Mouse (Mus musculus) thymus, postnatal 4 days (tissue): ENCODE measurements around the gene Ptges2.

Source experiments
- DNase-seq: peaks from one replicate; pipeline ENCODE4 v3.0.0; 2021

The Ptges2 gene

DNA sequence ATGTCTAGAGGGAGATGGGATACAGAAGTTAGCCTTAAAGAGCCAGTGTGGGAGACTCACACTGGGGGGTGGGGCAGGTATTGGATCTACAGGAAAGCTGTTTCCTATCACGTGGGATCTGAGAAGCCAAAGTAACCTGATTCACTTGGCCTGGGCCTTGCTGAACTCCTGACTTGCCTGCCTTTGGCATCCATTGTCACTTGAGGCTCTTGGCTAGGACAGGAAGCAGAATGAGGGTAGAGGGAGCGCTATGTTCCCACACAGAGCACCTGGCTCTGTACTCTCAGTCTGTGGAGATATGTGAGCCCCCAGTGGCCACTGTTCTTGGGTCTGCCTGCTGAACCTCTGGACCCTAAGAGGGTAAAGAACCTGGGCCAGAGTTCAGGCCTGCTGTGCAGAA, 20.9 kb downstream of the Ptges2 start:
- DNase-seq = no peak

DNA sequence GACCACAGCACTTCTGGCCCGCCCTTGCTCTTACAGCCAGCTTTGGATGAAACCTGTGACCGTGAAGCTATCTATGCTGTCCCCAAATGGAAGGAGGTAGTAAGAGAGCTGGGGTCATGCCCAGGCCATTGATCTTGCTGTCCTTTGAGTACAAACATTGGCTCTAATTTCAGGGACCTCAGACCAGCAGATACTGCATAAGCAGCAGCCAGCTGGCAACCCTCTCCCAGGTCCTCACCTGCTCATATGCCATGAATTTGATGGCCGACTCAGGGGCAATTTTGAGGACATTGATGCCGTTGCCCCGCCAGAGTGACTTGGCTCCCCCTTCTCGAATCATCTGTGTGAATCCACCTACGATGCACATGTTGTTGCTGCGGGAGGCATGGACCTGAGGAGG, 21.8 kb downstream of the Ptges2 start:
- no peak for DNase-seq

DNA sequence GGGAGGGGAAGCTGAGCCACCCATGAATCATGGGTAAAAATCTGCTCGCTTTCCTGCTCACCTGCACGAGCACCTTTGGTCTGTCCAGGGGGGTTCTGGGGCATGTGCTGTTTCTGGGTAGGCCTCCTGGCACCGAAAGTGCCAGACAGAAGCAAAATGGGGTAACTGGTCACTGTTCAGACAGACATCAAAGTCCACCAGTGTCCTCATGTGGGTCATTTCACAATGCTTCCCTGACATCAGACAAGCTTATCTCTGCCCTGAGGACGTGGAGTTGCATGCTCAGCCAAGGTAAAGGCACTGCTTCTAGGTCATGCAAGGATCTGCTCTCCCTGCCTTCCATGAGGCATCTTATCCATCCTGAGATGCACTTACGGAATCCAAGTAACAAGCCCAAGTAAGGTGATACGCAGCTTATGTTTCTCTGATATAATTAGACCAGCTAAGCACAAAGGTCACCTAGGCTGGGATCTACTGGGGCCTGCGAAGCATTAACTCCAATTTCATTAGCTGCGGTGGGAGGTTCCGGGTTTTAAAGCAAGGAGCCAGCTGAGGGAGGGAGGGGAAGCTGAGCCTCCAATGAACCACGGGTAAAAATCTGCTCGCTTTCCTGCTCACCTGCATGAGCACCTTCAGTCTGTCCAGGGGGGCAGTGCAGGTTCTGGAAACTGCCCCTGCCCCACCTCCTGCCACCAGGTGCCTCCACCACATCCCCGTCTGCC, 22.9 kb downstream of the Ptges2 start:
- no peak for DNase-seq

DNA sequence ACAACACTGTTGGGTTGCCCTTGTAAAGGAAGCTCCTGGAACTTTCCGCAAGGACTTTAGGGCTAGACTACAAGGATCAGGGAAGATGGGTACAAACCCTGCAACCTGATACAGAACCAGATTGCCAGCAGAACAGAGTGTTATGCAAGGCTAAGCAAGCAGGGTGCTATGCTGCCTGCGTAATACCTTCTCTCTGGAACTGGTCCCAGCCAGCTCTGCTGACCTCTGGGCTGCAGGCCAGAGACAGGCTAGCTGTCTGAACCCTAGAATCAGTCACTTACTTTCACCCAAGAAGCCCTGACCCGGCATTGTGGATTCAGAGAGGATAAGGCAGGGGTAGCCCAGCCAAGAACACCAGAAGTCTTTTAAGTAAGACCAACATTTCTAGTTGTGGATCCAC, 23.7 kb downstream of the Ptges2 start:
- no peak for DNase-seq

DNA sequence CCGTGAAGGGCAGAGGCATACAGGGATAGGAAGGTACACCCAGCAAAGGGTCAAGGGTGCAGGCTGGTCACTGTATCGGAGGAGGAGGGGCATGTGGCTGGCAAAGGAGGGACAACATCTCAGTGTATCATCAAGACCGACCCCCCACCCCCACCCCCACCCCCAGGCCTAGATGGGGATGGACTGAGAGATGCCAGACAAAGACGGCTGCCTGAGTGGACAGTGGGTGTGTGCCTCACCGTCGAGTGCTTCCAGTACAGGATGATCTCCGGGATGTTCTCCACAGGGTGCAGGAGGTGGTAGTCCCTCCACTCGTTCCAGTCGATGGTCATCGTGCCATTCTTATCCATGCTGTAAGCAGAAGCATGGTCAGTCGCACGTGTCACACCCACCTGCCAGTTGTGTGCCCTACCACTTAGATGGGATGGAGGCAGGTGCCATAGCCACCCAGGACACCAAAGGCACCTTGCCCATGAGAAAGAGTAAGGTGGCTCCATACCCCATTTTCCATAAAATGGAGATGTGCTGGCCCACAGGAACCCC, 24.4 kb downstream of the Ptges2 start:
- DNase-seq = no peak

DNA sequence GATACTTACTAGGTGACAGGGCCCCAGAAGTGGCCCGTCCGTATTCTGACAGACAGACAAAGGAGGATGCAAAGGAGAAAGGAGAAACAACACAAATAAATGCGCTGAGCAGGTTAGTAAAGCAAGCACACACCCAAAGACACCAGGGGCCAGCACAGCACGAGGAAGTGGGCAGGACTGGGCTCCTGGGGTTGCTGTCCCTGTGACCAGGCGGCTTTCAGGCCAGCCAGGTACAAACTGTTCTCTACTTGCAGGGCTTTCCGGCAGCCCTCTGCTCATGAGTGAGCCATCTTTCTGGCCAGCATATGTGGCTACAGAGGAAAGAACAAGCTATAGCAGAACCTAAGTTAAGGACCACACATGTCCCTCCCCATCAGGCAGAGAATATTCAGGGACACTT, 25.0 kb downstream of the Ptges2 start:
- no peak for DNase-seq

DNA sequence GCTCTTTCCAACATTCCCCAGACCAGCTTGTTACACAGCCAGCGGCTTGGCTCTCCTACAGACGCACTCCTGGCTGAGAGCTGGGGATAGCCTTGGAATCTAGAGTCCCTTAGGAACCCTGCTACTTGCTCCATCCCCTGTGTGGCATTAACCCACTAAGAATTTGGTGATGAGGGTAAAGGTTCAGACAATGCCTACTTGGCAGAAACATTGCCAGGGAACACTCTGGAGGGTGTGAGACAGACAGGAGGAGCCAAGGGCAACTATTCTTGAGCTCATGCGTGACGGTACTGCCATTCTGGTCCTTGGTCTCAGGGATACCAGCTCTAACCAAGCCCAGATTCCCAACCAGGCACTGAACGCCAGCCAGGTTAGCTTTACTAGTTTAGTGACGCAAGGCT, 26.2 kb downstream of the Ptges2 start:
- DNase-seq = no peak

DNA sequence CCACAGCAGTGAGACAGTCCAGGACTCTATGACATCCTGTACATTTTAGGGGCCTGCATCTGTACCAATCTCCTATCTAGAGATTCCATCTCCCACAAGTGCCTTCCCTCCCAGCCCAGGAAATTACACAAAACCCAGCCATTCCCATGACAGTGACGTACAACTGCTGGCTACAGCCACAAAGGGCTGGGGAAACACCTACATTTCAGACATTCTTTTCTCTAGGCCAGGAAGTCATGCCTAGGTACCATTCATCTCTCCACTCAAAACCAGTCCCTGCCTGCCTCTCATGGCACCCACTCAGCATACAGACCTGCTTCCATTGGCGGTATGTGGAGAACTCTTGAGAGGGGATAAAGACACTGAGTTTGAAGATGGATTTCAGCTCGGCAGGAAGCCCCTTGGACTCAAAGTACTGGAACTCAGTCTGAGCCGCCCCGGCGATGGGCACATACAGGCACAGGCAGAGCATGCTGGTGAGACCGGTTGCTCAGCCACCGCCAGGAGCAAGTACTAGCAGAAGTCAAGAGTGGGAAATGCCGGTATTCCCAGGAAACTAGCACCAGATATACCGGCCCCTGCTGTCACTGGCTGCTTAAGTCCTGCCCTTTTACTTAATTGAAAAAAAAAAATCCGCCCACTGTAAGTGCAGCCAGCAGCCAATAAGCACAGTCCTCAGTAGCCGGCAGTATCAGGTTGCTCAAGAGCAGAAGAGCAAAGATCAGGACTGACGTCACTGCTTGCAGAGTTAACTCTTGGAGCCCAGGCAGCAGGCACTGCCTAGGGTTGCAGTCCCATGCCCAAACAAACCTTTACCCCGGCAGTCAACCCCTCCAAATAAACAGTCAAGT, 28.0 kb downstream of the Ptges2 start:
- no peak for DNase-seq

DNA sequence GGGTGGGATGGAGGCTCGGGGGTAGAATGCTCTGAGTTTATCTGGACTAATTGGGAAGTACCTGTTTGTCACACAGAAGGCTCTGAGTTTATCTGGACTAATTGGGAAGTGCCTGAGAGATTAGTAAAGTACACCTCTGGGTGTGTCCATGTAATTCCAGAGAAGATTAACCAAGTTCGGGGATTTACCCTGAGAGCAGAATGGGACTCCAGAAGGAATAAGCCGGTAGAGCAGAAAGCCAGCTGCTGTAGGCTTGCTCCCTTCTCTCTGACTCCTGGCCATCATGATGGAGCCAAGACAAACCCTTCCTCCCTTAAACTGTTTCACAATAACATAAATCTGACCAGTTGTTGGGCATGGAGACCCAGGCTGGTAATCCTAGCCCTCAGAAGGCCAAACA, 29.1 kb downstream of the Ptges2 start:
- no peak for DNase-seq

DNA sequence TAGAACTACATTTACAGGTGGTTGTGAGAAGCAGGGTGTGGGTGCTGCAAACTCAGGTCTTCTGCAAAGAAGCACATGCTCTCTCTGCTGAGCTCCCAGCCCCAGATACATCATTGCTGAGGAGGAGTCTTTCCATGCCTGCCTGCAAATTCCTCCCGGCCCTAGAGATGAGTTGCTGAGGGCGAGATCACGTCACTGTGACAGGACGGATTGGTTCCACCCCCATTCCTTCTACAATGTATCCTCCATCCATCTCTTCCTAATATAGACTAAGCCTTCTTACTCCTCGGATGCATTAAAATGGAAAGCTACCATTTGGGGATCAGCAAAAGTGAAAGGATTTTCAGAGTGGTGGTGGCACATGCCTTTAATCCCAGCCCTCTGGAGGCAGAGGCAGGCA, 29.9 kb downstream of the Ptges2 start:
- no peak for DNase-seq

DNA sequence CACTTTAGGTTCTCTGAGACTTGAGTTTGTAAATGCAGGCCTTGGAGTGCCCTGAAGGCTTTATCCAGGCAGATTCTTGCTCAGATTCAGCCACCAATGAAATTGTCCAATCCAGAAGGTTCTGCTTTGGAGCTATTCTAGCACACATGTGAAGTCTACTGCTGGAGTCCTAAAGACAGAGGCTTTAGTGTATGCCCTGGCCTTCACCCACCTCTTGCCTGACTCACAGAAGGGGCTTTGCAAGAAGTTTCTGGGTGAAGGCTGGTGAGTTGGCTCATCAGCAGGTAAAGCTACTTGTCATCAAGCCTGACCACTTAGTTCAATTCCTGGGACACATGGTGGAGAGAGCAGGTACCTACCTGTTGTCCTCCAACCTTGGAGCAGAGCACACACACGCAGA, 30.4 kb downstream of the Ptges2 start:
- no peak for DNase-seq

DNA sequence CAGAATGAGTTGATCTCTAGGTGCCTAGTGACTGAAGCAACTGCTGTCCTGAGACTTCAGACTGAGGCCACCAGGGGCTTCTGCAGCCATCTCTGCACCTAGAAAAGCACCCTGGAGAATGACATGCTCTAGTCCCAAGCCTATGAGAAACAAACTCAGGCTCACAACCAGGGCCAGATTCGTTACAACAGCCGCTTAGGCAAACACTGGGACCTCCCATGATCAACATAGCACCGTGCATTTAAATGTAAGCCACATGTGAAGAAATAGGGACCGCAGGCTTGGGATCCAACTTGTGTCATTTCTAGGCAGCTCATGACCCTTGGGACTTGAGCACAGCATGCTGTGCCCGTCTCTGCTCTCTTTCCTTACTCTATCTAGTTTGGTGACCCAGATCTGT, 32.0 kb downstream of the Ptges2 start:
- no peak for DNase-seq

DNA sequence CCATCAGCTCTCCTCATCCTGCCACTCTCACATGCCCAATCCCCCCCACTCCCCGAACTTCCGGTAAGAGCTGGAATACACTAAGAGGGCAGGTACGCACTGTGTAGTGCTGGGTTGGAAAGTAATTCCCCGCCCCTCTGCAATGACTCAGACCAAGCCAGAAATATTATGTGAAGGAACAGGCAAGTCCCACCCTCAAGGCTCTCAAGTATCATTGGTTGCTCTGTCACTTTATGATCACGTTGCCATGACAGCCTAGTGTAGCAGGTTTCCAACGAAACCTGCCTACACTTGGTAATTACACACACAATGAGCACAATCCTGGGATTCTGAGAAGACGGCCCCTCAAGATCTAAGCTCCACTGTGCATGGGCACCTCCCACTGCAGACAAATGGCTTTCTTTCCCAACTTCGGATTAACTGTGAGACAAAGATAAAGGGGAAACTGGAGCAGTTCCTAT, 32.6 kb downstream of the Ptges2 start:
- DNase-seq = no peak

DNA sequence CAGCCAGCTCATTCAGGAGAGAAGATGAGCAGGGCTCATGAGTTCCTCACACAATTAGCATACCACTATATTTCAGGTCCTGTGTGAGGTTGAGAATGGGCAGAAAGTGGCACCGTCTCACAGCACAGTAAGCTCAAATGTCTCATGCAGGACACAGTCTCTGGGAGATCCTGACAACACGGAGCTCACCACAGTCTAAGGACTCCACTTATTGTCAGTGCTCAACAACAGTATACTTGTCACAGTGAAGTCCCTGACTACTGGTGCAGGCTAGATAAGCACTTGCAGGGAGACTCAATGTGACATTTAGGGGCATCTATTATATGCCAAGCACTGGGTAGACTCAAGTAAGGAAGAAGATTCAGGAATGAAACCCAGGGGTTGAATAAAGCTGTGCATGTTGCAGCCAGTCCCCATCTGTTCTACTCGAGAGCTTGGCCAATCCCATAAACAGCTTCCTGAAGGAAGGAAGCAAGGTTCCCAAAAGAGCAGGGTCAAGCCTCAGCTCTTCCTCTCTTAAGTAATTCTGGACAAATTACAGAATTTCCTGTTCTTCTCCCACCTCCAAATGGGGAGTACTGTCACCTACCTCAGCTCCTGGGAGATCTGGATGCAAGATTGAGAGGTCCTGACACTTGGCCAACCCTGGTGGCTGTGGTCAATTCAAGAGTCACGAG, 33.7 kb downstream of the Ptges2 start:
- no peak for DNase-seq

DNA sequence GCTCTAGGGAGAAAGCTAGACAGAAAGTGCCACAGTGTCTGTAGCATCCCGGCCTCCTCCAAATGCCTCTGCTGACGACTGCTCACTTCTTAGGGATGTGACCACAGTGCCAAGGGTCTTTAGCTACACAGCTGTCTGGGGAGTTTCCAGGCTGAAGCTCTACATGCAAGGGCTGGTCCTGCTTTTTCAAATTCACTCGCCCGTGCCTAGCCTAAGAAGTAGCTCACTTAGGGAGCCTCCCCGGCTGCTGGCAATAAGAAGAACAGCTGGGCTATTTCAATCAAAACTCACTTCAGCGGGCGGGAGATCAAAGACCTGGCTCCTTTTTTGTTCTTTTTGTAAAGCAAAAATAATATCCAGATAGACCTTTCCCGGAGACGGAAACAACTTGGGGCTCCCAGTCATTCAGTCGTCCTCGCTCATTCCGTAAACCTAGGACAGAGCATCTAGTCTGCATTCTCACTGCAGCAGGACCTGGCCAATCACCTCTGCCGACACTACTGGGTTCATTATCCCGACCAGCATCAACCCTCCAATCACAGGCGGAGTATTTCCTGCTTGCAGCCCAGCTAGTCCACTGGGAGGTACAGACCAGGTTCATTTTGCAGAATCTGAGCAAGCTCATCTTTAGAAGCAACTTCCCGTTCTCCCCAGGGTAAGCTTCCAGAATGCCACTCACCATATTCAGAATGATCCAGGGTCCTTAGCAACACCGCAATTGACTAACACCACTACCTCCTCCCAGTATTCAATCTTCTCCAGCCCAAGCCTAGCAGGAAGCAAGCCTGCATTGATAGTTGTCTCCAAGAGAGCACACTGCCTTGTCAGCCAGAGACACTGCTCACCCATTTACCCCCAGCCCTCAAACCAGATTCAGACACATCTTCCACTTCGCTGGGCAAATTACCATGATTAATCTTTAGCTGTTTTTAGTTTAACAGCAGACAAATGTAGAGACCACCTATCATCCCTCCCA, 35.3 kb downstream of the Ptges2 start:
- DNase-seq = no peak

DNA sequence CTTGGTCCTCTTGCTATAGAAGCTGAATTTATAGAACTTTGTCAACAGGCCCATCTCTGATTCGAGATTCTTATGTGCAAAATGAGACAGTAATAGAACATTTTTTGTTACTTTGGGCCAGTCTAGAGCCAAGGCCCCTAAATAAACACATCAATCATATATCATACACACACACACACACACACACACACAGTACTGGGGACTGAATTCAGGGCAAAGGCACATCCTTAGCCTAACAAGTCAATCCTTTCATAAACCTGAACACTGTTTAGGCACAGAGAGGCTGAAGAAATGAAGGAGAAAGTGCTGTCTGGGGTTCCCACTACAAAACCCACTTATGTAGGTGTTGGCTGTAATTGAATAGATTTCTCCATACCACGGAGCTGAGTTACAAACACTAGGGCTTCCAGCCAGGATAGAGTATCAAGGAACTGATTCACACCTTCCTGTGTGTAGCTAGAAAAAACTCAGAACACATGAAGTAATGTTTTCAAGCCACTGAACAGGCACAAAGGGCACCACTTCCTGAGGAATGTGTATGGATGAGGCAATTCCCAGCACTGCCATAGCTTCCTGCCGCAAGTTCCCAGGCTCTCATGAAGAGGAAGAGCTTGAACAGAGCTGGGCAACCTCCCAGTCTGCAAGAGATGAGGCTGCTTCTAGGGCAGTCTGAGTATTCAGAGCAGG, 41.1 kb downstream of the Ptges2 start:
- DNase-seq = no peak

DNA sequence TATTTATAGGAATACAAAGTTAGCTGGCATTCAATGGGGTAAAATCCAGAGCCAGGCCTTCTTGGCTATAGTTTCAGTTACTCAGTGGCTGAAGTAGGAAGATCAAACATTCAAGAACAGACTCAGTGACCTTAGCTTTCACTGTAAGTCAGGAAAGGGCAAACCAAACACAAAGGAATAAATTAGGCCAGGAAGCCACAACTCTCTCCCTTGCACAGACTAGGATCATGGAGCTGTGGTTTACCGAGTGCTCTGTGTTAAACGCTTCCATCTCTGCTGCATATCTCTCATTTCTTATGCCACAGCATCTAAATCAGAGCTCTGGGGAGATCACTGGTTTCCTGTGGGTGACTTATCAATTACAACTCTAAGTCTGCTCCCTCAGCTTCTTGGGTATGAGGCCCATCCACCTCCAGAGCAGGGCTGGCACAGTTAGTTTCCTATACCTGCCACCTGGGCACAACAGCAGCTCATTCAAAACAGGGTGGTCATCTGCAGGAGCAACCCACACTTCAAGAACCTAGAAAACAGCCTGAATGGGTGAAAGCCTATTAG, 42.0 kb downstream of the Ptges2 start:
- no peak for DNase-seq

DNA sequence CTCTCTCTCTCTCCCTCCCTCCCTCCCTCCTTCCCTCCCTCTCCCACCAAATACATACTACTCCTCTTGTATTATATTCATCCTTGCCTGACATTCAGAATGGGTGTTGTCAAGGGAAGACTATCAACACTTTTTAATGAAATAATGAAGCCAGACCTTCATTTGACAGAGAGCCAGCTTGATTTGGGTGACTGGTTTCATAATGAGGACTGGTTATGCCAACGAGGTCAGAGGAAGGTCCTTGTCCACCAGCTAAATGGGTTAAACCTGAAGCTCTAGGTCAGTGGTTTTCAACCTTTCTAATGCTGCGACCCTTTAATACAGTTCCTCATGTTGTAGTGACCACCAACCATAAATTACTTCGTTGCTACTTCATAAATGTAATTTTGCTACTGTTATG, 43.0 kb downstream of the Ptges2 start:
- DNase-seq = no peak

DNA sequence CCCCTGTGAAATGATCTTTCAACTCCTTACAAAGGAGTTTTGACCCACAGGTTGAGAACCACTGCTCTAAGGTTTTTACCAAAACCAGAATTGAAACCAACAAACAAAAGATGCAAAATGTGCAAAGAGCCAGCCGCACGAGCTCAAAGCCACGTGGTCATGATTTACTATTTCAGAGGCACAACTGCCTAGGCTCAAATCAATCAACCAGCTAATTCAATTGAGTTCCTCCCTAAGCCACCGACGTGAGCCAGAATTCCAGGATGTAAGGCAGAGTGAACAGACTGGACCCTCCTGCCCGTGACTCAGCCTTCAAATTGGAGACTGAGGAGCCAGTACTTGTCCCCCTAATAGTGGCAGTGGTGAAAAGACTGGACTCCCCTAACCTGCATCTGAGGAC, 43.5 kb downstream of the Ptges2 start:
- DNase-seq = no peak

DNA sequence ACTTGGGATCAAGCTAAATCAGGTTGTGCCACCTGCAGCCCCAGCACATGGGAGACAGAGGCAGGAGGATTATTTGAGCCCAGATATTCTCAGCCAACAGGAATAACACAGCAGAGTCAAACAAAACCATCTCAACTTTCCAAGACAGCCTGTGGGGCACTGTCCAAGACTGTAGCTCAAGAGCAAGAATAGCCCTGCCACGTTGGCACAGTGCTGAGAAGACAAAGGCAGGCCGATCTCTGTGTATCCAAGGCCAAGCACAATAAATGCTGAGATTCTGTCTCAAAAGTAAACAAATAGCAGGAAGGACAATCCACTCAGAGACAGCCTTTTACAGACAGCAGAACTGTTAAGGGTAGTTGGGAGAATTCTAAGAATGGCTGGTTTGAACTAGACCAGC, 44.5 kb downstream of the Ptges2 start:
- no peak for DNase-seq

DNA sequence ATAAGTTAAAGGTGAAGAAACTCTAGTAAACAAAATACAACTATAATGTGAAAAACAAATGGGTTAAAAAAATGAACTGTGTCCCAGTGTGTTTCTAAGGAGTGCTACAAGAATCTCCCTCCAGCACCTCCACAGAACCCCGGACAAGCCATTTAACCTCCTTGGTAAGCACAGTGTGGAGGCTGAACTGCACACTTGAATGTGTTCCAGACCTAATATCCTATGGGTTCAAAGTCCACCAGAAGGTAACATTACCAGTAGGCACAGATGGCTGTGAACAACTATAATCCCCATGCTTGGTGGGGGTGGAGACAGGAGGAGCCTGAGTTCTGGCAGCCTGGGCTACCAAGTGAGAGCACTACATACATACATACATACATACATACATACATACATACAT, 44.9 kb downstream of the Ptges2 start:
- DNase-seq = no peak
